ENCODE assay signal across 20 mouse cellular contexts in the genomic region with DNA sequence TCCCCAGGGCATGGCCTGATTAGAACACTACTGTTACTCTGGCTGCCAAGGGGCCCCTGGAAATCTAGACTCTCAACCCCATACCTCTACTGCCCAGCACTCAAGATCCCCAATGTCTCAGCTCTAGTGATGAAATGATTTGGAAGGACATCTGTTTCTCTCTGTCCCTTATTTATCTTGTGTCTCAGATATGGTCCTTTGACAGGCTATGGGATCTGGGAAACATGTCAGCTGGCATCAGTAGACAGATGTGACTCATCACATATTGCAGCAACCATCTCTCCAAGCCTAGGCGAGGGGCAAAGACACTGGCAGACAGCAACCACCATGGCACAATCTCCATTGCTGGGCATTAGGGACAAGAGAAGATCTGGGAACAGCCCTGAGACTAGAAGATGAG.
"Had no signal": no experiment of that assay in that cellular context is flagged by ENCODE, and none has a peak within 500 bp of the region (broad histone marks: within the 10 kb centered on the region; RNA-seq: fewer than 3 reads in every experiment).

No protein-coding gene starts in this region.

- DNase-seq: kidney, adult 9 months; kidney, postnatal 14 days; kidney, postnatal 4 days; liver; lung, adult 18-20 months; lung, postnatal 10 days; lung, postnatal 36 days; right cerebral cortex, postnatal 4 days; spleen, adult 18-20 months; thymus, postnatal 14 days; thymus, postnatal 4 days had no signal

- H3K27ac ChIP-seq: limb, embryonic 10.5 days; limb, embryonic 13.5 days; liver, embryonic 12.5 days; liver, embryonic 15.5 days; lung, embryonic 15.5 days; midbrain, embryonic 10.5 days; midbrain, embryonic 13.5 days; stomach, embryonic 15.5 days had no signal

- H3K4me1 ChIP-seq: limb, embryonic 10.5 days; limb, embryonic 13.5 days; liver, embryonic 12.5 days; liver, embryonic 15.5 days; lung, embryonic 15.5 days; megakaryocyte, embryonic 14.5 days; midbrain, embryonic 10.5 days; midbrain, embryonic 13.5 days; stomach, embryonic 15.5 days had no signal

- H3K4me2 ChIP-seq: limb, embryonic 13.5 days; liver, embryonic 12.5 days; liver, embryonic 15.5 days; lung, embryonic 15.5 days; midbrain, embryonic 13.5 days; stomach, embryonic 15.5 days had no signal

- H3K9ac ChIP-seq: limb, embryonic 13.5 days; liver, embryonic 12.5 days; liver, embryonic 15.5 days; lung, embryonic 15.5 days; midbrain, embryonic 13.5 days; stomach, embryonic 15.5 days had no signal

- ATAC-seq: liver, embryonic 12.5 days; midbrain, embryonic 13.5 days had no signal

- H3K9me3 ChIP-seq: limb, embryonic 10.5 days; limb, embryonic 13.5 days; liver, embryonic 12.5 days; liver, embryonic 15.5 days; lung, embryonic 15.5 days; midbrain, embryonic 10.5 days; midbrain, embryonic 13.5 days; stomach, embryonic 15.5 days had no signal

- H3K36me3 ChIP-seq: limb, embryonic 10.5 days; limb, embryonic 13.5 days; liver, embryonic 12.5 days; liver, embryonic 15.5 days; lung, embryonic 15.5 days; midbrain, embryonic 10.5 days; midbrain, embryonic 13.5 days; stomach, embryonic 15.5 days had no signal

- H3K27me3 ChIP-seq: limb, embryonic 13.5 days; liver, embryonic 12.5 days; lung, embryonic 15.5 days; midbrain, embryonic 13.5 days; stomach, embryonic 15.5 days had no signal

- H3K4me3 ChIP-seq: limb, embryonic 10.5 days; limb, embryonic 13.5 days; liver, embryonic 12.5 days; liver, embryonic 15.5 days; lung, embryonic 15.5 days; megakaryocyte, embryonic 14.5 days; midbrain, embryonic 10.5 days; midbrain, embryonic 13.5 days; stomach, embryonic 15.5 days had no signal
